Mouse (Mus musculus): Measurements from ENCODE around the gene Rab11fip4. TPM values are rescaled to one million over a fixed set of nuclear protein-coding genes. Genes with fewer than 3 reads are reported as not detected.
"Not testable (repeated sequence)": the region's sequence is repeated elsewhere in the genome, so short reads cannot be mapped to it uniquely, and the experiment has no call there.

Gene Rab11fip4
- total RNA-seq, 2 experiments from 2014 or later = 1.9 to 2.6 TPM

DNA sequence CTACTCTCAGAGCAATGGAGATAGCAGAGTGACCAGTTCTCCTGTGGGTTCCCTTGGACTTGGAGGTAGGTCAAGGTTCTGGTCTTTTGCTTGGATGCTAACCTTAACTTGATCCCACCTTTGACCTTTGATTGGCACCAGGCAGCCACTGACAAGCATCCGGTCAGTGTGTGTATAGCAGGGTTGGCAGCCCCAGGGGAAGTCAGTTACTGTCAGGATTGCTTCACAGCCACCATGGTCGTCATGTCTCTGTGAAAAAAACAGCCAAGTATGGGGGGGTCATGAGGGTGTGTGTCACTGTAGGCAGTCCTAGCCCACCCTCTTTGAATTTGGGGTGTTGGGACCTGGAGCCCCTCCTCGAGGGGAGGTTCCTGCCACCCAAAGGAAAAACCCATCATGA, 83.2 kb downstream of the Rab11fip4 start:
- peak; percentile 58 for ATAC-seq (replicated peaks; ENCODE audit: poor library complexity, severe bottlenecking)

DNA sequence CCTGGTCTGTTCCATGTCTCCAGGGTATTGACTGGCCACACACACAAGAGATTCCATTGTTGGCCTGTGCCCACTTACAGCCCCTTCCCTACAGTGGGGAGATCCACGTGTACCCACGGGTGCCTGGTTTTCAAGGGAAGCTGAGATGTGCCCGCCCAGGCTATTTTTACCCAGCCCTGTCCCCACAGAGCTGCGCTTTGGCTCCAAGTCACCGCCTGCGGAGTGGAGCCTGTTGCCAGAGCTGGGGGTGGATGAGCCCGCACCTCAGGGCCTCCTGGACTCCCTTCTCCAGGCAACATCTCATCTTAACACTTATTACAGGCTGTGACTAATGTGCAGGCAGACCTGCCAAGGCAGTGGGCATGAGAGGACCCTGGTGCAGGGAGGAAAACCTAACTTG, 83.6 kb downstream of the Rab11fip4 start:
- no peak for ATAC-seq (replicated peaks; ENCODE audit: poor library complexity, severe bottlenecking)

DNA sequence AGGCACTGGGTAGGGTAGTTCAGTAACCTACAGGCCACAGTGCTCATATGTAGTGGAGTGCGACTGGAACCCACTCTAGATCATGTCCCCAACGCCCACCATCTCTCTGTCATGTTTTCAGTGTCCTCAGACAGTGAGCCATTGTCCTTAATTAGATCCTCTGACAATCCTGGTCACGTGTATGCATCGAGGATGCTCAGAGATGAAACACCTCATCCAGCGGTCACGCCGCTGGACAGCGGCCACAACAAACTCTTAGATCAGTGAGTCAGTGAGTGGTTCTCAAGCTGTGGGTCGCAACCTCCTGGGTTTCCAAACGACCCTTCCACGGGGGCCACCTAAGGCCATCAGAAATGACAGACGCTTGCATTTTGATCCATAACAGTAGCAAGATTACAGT, 84.3 kb downstream of the Rab11fip4 start:
- no peak for ATAC-seq (replicated peaks; ENCODE audit: poor library complexity, severe bottlenecking)

DNA sequence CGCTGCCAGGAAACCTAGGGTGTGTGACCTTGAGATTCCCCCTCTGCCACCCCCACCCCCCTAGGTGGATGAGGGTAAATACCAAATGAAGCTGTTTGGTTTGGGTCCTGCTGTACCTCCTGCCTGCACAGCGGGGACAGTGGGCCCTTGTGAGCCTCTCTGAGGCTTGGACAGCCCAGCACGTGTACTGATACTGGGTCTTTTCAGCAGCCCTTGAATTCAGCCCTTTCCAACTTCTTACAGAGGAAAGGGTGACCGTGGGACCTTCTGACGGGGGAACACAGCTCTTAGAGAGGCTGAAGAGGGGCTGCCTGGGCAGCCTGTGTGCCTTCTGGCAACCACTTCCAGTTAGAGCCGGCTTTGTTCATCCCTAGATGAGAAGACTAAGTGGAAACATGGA, 85.0 kb downstream of the Rab11fip4 start:
- no peak for ATAC-seq (replicated peaks; ENCODE audit: poor library complexity, severe bottlenecking)

DNA sequence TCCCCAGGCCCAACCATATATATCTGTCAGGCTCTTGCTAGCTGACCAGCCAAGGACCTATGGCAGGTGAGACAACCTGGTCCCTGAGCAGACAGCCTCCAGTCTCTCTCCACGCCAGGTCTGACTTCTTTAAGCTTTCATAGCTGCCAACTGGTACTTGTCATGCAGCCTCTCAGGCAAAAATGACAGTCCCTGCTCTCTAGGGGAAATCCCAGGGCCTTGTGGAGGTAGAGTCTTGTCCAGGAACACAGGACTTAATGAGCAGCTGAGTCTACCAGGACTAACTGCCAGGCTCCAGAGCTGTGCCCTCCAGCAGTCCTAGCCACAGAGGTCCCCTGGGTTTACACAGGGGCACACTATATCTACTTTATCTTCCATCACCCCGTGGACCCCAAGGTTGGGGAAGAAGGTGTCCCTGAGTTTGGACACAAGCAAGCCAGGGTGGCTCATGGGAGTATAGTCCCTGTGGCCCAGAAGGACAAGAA, 85.5 kb downstream of the Rab11fip4 start:
- no peak for ATAC-seq (replicated peaks; ENCODE audit: poor library complexity, severe bottlenecking)

DNA sequence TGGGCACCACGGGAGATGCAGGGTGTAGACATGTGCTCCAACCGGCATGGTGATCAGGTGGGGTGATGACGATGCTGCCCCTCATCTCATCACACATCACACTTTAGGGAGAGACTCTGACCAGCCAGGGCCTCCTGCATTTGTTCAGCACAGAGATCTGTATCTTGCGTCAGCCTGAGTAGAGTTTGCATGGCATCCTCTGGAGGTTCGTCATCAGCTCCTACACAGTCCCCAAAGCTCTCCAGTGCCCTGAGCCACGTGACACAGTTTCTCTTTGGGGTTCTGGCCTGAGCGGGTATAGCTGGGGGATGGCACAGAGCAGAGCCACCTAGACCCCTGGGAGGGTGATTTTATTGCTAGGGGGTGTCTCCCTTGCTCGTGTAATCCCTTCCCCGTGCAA, 86.4 kb downstream of the Rab11fip4 start:
- no peak for ATAC-seq (replicated peaks; ENCODE audit: poor library complexity, severe bottlenecking)

DNA sequence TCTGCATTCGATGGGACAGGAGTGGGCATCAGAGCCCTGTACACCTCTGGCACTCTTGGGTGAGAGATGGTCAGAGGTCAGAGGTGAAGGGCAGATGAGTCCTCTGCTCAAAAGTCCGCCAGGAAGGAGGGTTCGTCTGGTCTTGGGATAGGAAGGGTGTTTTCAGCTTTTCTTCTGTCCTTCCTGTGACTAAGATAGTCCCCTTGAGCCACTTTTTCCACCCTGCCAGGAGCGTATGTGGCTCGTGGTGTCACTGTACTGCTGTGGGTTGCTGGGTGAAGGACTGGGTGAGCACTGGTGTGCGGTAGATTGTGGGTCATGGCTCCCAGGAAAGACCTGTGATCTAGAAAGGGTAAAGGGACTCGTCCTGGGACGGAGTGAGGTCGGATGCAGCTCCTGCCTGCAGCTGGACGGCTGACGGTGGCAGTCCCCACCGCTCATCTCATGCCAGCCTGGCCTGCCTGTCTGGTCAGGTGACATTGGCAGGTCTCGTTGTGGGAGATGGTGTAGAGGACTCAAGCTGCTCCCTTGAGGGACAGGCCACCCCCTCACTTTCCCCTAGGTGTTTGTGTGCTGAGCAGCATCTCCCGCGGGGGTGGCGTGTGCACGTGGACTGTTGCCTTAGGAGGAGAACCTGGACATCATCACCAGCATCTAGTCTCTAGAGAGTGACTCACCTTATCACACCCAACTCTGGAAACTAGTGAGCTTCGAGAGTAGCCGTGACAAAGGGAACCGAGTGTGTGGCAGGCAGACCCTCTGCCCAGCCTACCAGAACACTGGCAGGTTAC, 87.5 kb downstream of the Rab11fip4 start:
- ATAC-seq (replicated peaks; ENCODE audit: poor library complexity, severe bottlenecking) = no peak

DNA sequence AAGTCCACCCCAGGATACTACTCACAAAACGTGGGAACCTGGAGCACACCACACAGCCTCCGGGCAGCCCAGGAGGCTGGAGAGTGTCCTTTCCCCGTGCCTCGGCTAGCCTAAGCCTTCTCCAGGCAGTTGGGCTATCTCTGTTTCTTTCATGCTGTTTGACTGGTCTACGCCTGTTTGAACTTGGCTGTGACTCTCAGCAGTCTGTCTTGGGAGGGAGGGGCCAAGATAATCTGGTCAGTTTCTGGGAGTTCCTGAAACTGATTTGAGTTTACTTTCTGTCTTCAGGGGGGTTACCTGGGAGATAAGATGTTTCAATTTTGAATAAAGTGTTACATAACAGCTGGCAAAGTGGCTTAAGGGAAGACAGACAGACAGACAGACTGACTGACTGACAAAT, 88.9 kb downstream of the Rab11fip4 start:
- no peak for ATAC-seq (replicated peaks; ENCODE audit: poor library complexity, severe bottlenecking)

DNA sequence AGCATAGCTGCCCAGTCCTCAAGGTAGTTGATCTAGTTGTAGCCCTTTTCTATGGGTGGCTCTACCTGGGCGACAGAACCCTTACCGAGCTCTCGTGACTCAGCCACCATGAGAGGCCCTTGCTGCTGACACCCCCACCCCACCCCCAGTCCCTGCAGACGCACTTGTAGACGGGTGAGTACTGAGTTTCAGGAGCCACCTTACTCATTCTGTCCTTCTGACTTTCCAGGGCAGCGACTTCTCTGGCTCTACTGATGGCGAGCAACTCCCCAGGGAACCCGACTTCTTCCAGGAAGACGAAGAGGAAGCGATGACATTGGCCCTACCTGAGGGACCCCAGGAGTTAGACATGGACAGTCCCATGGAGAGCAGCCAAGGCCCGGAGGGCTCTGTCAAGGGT, 89.5 kb downstream of the Rab11fip4 start:
- ATAC-seq (replicated peaks; ENCODE audit: poor library complexity, severe bottlenecking) = no peak

DNA sequence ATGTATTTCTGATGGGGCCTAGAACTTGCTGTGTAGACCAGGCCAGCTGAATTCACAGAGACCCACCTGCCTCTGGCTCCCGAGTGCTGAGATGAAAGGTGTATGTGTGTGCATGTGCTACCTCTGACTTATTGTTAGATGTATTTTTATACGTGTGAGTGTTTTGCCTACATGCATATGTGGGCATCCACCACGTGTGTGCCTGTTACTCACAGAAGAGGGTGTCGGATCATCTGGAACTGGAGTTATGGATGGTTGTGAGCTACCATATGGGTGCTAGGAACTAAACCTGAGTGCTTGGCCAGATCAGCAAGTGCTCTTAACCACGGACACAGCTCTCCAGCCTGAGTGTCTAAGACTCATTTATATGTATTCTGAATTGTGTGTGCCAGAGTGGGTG, 90.2 kb downstream of the Rab11fip4 start:
- no peak for ATAC-seq (replicated peaks; ENCODE audit: poor library complexity, severe bottlenecking)

DNA sequence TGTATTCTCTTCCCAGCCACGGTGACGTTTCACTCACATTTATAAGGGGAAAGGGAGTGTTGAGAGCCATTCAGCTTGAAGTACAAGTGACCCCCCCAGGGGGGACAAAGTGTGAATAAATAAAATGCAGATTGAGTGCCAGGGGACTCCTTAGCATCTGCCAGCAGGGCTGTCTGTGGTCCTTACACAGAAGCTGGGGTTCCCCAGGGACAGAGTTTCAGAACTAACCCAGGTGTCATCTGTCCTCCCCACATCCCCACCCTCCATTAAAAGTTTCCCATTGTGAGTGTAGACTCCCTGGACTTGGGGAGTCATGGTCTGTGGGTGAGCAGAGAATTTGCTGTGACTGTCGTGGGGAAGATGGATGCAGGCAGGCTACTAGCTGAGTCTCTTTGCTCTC, 90.8 kb downstream of the Rab11fip4 start:
- ATAC-seq (replicated peaks; ENCODE audit: poor library complexity, severe bottlenecking) = no peak

DNA sequence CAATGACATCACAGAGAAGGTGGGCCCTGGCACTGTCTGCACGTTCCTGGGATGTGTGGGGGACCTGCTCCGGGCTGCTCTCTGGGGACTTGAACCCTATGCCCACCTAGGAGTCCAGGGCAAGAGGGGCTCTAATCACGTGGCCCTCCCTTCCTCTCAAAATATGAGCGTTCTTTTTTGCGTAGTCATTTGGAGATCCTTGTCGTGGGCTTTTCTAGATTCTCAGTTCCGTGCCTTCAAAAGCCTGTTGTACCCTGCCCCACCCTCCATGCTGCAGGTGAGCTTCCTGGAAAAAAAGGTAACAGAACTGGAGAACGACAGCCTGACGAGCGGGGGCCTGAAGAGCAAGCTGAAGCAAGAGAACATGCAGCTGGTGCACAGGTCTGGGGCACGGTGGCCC, 94.1 kb downstream of the Rab11fip4 start:
- no peak for ATAC-seq (replicated peaks; ENCODE audit: poor library complexity, severe bottlenecking)

DNA sequence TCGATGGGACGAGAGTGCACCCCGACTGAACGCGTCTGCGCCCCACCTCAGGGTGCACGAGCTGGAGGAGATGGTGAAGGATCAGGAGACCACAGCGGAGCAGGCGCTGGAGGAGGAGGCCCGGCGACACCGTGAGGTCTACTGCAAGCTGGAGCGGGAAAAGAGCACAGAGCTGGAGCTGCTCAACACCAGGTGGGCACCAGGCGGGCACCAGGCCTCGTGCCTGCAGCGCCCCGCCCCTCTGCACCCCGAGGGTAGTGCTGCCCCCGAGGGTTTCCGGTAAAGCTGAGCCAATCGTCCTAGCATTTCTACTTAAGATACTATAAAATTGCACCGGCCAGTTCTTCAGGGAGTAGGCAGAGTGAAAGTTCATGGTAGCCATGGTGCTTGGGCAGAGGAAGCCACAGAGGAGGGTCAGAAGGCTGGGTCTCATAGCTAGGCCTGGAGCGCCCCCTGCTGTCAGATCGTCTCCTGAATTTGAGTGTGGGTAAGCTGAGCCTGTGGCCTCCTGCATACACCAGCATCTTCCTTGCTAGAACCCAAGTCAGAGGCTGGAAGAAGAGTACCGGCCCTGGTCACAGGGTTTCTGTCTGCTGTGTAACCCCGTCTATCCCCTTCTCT, 95.6 kb downstream of the Rab11fip4 start:
- ATAC-seq (replicated peaks; ENCODE audit: poor library complexity, severe bottlenecking) = peak; percentile 92

DNA sequence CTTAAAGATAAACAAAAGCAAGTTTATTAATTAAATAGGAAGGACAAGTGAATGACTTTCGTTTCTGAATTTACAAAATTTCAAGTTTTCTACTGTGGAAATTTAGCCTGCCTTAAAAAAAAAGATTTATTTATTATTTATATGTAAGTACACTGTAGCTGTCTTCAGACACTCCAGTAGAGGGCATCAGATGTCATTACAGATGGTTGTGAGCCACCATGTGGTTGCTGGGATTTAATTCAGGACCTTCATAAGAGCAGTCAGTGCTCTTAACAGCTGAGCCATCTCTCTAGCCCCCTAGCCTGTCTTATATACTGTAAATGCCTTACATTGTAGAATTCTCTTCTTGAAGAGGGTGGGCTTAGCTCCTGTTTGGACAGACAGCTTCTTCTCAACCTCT, 98.9 kb downstream of the Rab11fip4 start:
- ATAC-seq (replicated peaks; ENCODE audit: poor library complexity, severe bottlenecking) = no peak

DNA sequence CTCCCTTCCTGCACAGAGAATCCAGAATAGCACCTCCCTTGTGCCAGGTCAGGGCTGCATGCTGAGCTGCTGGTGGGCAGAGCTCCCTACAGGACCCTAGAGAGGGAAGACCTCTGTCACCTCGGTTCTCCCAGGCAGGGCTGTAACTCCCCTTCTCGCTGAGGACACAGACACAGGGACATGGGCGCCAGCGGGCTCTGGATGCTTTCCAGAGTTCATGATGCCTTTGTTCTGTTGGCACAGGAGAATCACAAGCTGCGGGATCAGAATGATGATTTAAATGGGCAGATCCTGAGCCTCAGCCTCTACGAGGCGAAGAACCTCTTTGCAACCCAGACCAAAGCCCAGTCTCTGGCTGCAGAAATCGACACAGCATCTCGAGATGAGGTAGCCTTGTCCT, 100.5 kb downstream of the Rab11fip4 start:
- ATAC-seq (replicated peaks; ENCODE audit: poor library complexity, severe bottlenecking) = no peak

DNA sequence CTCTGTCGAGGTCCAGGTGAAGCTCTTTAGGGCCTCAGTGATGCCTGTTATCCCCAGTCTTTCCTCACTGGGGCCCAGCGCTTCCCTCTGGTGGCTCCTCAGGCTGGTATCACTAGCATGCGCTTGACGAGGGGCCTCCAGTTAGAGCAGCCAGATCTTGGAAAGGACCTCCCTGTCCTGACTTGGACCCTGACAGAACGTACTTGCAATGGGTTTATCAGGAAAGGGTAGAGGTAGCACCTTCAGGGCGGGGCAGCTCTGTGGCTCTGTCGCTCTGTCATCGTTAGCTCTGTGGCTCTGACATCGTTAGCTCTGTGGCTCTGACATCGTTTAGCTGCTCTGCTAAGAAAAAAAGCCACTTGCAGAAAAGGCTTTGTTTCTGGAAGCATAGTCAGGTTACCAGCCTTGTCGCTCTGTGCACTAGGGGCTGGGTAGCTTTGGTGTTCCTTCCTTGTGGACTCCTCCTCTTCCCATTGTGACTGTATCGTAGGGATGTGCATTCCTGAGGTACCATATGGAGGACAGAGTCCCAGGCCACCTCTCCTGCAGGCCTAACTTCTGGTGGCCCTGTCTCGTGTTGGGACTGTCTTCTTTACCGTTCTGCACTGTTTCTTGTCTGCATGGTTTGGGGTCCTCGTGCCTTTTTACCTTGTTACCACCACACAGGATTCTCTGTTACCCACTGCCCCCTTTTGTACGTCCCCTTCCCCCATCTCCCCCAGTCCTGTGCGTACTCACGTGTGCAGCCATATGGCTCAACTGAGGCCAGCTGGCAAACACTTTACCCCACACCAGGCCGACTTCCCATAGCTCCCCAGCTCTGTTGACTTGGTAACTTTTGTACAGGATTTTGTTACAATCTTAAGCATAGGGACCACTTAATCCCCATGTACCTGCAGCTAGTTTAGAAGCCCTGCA, 105.6 kb downstream of the Rab11fip4 start:
- ATAC-seq (replicated peaks; ENCODE audit: poor library complexity, severe bottlenecking) = no peak

DNA sequence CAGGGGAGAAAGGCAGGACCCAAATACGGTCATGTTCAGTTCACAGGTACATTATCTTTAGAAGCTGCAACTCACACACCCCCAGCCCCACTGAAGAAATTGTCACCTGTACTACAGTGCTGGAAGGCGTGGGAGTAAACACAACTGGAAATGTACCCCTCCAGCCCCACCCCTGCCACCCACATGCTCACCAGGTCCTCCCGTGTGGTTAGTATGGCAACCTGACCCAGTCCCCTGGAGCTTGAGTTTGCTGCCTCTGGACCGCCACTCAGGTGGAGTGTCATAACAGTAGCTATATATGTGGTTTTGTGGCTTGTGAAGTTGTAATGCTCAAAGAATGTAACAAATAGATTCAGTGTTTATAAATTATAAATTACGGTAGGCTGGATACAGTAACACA, 107.1 kb downstream of the Rab11fip4 start:
- no peak for ATAC-seq (replicated peaks; ENCODE audit: poor library complexity, severe bottlenecking)

DNA sequence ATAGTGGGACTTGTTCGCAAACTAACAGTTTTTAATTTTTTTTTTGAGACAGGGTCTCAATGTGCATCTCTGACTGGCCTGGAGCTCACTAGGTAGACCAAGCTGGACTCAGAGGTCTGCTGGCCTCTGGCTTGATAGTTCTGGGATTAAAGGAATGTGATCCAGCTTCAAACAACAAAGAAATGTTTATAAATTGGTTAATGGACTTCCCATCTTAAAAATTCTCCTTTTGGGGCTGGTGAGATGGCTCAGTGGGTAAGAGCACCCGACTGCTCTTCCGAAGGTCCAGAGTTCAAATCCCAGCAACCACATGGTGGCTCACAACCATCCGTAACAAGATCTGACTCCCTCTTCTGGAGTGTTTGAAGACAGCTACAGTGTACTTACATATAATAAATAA, 107.5 kb downstream of the Rab11fip4 start:
- not testable (repeated sequence) for ATAC-seq (replicated peaks; ENCODE audit: poor library complexity, severe bottlenecking)

DNA sequence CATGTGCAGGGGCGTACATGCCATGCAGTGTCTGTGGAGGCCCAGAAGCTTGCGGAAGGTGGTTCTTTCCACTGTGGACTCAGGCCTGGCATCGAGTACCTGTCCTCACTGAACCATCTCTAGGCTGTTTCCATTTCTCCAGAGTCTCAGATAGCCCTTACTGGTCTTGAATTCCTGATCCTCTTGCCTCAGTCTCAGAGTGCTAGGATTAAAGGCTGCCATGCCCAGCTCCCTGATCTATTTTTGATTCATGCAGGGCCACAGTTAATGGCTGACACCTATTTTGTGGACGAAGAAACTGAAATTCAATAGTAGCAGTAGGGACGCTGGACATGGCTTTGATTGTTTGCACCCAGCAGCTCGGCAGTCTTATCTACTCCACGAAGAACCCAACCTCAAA, 110.5 kb downstream of the Rab11fip4 start:
- ATAC-seq (replicated peaks; ENCODE audit: poor library complexity, severe bottlenecking) = no peak

DNA sequence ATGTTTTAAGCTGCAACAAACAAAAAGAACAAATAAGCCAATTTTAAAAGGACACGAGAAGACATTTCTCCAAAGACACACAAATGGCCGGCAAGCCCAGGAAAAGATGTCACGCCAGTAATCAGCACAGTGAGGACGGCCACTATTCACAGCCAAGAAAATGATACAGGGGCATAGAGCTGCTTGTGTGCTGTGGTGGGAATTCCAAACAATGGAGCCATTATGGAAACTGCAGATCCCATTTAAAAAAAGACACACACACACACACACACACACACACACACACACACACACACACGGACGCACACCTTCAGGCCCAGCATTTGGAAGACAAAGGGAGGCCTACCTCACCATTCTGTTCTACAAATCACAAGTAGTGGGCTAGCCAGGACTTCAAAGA, 111.1 kb downstream of the Rab11fip4 start:
- no peak for ATAC-seq (replicated peaks; ENCODE audit: poor library complexity, severe bottlenecking)

DNA sequence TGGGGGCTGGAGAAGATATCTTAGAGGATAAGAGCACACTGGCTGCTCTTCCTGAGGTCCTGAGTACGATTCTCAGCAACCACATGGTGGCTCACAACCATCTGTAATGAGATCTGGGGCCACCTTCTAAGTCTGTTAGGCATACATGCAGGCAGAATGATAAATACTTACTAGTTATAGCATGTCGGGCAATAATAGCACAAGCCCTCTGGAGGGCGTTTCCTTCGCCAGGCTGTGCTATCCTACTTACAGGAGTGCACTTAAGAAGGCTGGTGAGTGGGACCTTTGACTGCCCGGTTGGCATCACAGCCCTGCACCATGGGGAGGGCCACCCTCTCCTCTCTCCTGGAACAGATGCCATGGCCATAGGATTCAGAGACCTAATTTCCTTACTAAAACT, 112.4 kb downstream of the Rab11fip4 start:
- peak; percentile 64 for ATAC-seq (replicated peaks; ENCODE audit: poor library complexity, severe bottlenecking)

All from granulocyte monocyte progenitor cell, adult 5-6 weeks (primary cell).